Mouse (Mus musculus) layer of hippocampus, postnatal 10 days (tissue): ENCODE data around the gene Ccdc61. TPM values are rescaled to one million over a fixed set of nuclear protein-coding genes. Genes with fewer than 3 reads are reported as not detected.
"Not testable (repeated sequence)": the region's sequence is repeated elsewhere in the genome, so short reads cannot be mapped to it uniquely, and the experiment has no call there.

Source experiments
- DNase-seq, 2 experiments: peaks; one replicate each; pipeline ENCODE4 v3.0.0; 2021; ENCODE audit warnings: low spot score in 2 of 2
- total RNA-seq, 2 experiments: library from RNA; stranded (reverse); gene quantifications; 2 replicates each; pipeline ENCODE4 v1.2.3; 2021

Gene Ccdc61
- total RNA-seq, 2 experiments from 2014 or later = 11.9 to 14.4 TPM

- DNase-seq = peak in 1 of 2 experiments; percentile 24
These were observed 7.7 kb upstream of the Ccdc61 start for GRCm38 (mm10) chr7:18917931-18918330.

- no peak for DNase-seq
These were observed 6.0 kb upstream of the Ccdc61 start for GRCm38 (mm10) chr7:18916254-18916653.

- no peak for DNase-seq
These were observed 418 bp downstream of the Ccdc61 start for GRCm38 (mm10) chr7:18909797-18910196.

- DNase-seq = no peak
These were observed 5.2 kb downstream of the Ccdc61 start for GRCm38 (mm10) chr7:18904971-18905370.

- DNase-seq = no peak
These were observed 7.7 kb downstream of the Ccdc61 start for GRCm38 (mm10) chr7:18902486-18902885.

- no peak for DNase-seq
These were observed 9.7 kb downstream of the Ccdc61 start for GRCm38 (mm10) chr7:18900513-18900912.

GRCm38 (mm10) chr7:18896536-18896935 is 13.7 kb downstream of the Ccdc61 start:
- peak; percentile 60 to 66 for DNase-seq

- peak; percentile 40 to 62 for DNase-seq
These were observed 16.4 kb downstream of the Ccdc61 start for GRCm38 (mm10) chr7:18893651-18894430.

- DNase-seq = no peak
These were observed 17.2 kb downstream of the Ccdc61 start for GRCm38 (mm10) chr7:18893009-18893408.

- peak; percentile 93 for DNase-seq
These were observed 18.2 kb downstream of the Ccdc61 start for GRCm38 (mm10) chr7:18891872-18892599.

- DNase-seq = no peak
These were observed 19.4 kb downstream of the Ccdc61 start for GRCm38 (mm10) chr7:18890848-18891247.

GRCm38 (mm10) chr7:18886963-18887362 is 23.3 kb downstream of the Ccdc61 start:
- DNase-seq = no peak

GRCm38 (mm10) chr7:18884745-18885422 is 25.3 kb downstream of the Ccdc61 start:
- DNase-seq = no peak

- DNase-seq = no peak
These were observed 26.0 kb downstream of the Ccdc61 start for GRCm38 (mm10) chr7:18883991-18884744.

- no peak for DNase-seq
These were observed 31.5 kb downstream of the Ccdc61 start for GRCm38 (mm10) chr7:18878691-18879090.

GRCm38 (mm10) chr7:18875372-18875771 is 34.8 kb downstream of the Ccdc61 start:
- DNase-seq = no peak

- peak; percentile 77 for DNase-seq
These were observed 37.0 kb downstream of the Ccdc61 start for GRCm38 (mm10) chr7:18873253-18873652.

GRCm38 (mm10) chr7:18872816-18873215 is 37.4 kb downstream of the Ccdc61 start:
- no peak for DNase-seq

GRCm38 (mm10) chr7:18872014-18872802 is 38.0 kb downstream of the Ccdc61 start:
- DNase-seq = no peak

- not testable (repeated sequence) for DNase-seq
These were observed 39.2 kb downstream of the Ccdc61 start, which contains the start of gene Pglyrp1 for GRCm38 (mm10) chr7:18871031-18871430. Pglyrp1 (plus strand) TSS chr7:18871331.
